Mouse (Mus musculus) embryonic fibroblast, embryonic 13.5 days (primary cell): Measurements from ENCODE around the gene Gm10643.

Experiments
- CTCF ChIP-seq: IDR thresholded peaks from 2 replicates; pipeline ENCODE4 v1.5.1; 2011; ENCODE audit warnings: mild to moderate bottlenecking, control low read depth, low read length, moderate library complexity, borderline replicate concordance; ENCODE audit not compliant: insufficient read depth
- POLR2A ChIP-seq: IDR thresholded peaks from 2 replicates; pipeline ENCODE4 v1.6.1; 2011; ENCODE audit warnings: low read depth, mild to moderate bottlenecking, control low read depth, low read length, moderate library complexity

GRCm38 (mm10) chr8:84065457-84066072, 628 bp upstream of the Gm10643 start:
- TF ChIP-seq CTCF = no peak
- TF ChIP-seq POLR2A = no peak
